Mouse (Mus musculus) c-Kit-positive CD71-negative TER-119-negative erythroid progenitor cells, embryonic 14.5 days (primary cell): Measurements from ENCODE around the gene Tesk2.
"Not testable (repeated sequence)": the region's sequence is repeated elsewhere in the genome, so short reads cannot be mapped to it uniquely, and the experiment has no call there.

Source experiments
- DNase-seq: peaks from one replicate; pipeline ENCODE4 v3.0.0-alpha.2; 2013; ENCODE audit warnings: low read depth

Gene Tesk2

GRCm38 (mm10) chr4:116792453-116792852, 71.7 kb downstream of the Tesk2 start:
- no peak for DNase-seq

GRCm38 (mm10) chr4:116794273-116794672, 73.5 kb downstream of the Tesk2 start:
- no peak for DNase-seq

- DNase-seq: no peak
These were observed 75.8 kb downstream of the Tesk2 start for GRCm38 (mm10) chr4:116796442-116797110.

GRCm38 (mm10) chr4:116799901-116800300, 79.2 kb downstream of the Tesk2 start:
- DNase-seq: no peak

GRCm38 (mm10) chr4:116807197-116808129, 86.7 kb downstream of the Tesk2 start, which contains the start of the genes Toe1 and Mutyh:
Gene Toe1, minus strand, starts transcription at chr4:116807640.
Gene Mutyh, plus strand, starts transcription at chr4:116807723.
- peak; percentile 96 for DNase-seq

- no peak for DNase-seq
These were observed 90.3 kb downstream of the Tesk2 start for GRCm38 (mm10) chr4:116811012-116811411.

GRCm38 (mm10) chr4:116815276-116815675, 94.5 kb downstream of the Tesk2 start:
- no peak for DNase-seq

GRCm38 (mm10) chr4:116817486-116817885, 96.7 kb downstream of the Tesk2 start:
- no peak for DNase-seq

GRCm38 (mm10) chr4:116819968-116820901, 99.5 kb downstream of the Tesk2 start:
- no peak for DNase-seq

GRCm38 (mm10) chr4:116820902-116821693, 100.3 kb downstream of the Tesk2 start:
- no peak for DNase-seq

- no peak for DNase-seq
These were observed 100.9 kb downstream of the Tesk2 start, which contains the start of gene Hpdl for GRCm38 (mm10) chr4:116821694-116822016. Gene Hpdl, minus strand, starts transcription at chr4:116821707.

- no peak for DNase-seq
These were observed 103.8 kb downstream of the Tesk2 start for GRCm38 (mm10) chr4:116824541-116825004.

GRCm38 (mm10) chr4:116827819-116828218, 107.1 kb downstream of the Tesk2 start:
- peak; percentile 56 for DNase-seq

- DNase-seq: no peak
These were observed 108.8 kb downstream of the Tesk2 start for GRCm38 (mm10) chr4:116829364-116830069.

- no peak for DNase-seq
These were observed 109.3 kb downstream of the Tesk2 start for GRCm38 (mm10) chr4:116830070-116830368.

- no peak for DNase-seq
These were observed 118.3 kb downstream of the Tesk2 start for GRCm38 (mm10) chr4:116838999-116839398.

GRCm38 (mm10) chr4:116840096-116840495, 119.3 kb downstream of the Tesk2 start:
- DNase-seq: not testable (repeated sequence)

GRCm38 (mm10) chr4:116840841-116841240, 120.1 kb downstream of the Tesk2 start:
- no peak for DNase-seq

- DNase-seq: no peak
These were observed 123.6 kb downstream of the Tesk2 start for GRCm38 (mm10) chr4:116844324-116844723.

- no peak for DNase-seq
These were observed 129.2 kb downstream of the Tesk2 start for GRCm38 (mm10) chr4:116849901-116850300.

GRCm38 (mm10) chr4:116854286-116854685, 133.5 kb downstream of the Tesk2 start:
- no peak for DNase-seq
